Mouse (Mus musculus) lung, adult 2 months (tissue): ENCODE results near the gene Cbr2.

Experiments
- CTCF ChIP-seq: fragments of 200-500 bp; IDR thresholded peaks from 2 replicates; pipeline ENCODE4 v1.5.1; 2011; ENCODE audit warnings: mild to moderate bottlenecking, low read length, control low read depth; ENCODE audit not compliant: insufficient read depth
- POLR2A ChIP-seq: fragments of 200-500 bp; IDR thresholded peaks from 2 replicates; pipeline ENCODE4 v1.6.1; 2011; ENCODE audit warnings: low read depth, mild to moderate bottlenecking, control low read depth, low read length, borderline replicate concordance; ENCODE audit errors: extremely low read depth

DNA sequence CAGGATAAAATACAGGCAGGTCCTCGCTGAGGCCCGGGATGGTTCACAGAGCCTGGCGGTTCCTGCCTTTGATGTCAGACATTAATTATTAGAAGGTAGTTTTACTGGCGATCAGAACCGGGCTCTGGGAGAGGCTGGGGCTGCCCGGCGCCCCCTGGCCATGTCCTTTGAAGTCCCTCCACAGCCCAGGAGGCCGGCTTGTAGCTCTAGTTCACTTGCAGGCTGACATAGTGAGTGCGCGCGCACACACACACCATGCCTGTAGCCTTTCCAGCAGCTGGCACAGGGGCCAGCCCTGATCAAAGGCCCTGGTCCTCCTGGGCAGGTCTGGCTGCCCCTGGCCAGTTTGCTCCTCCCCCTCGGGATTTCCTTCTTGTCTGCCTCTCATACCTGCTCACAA lies 36.3 kb downstream of the Cbr2 start:
- no peak for TF ChIP-seq CTCF
- no peak for TF ChIP-seq POLR2A
